Mouse (Mus musculus): Measurements from ENCODE around the gene Ebf1. TPM values are rescaled to one million over a fixed set of nuclear protein-coding genes. Genes with fewer than 3 reads are reported as not detected.
A peak's percentile ranks its signal among the peaks of the same experiment; 100 is the strongest.

Ebf1 gene
- polyA plus RNA-seq, 1 experiment: 188 TPM

DNA sequence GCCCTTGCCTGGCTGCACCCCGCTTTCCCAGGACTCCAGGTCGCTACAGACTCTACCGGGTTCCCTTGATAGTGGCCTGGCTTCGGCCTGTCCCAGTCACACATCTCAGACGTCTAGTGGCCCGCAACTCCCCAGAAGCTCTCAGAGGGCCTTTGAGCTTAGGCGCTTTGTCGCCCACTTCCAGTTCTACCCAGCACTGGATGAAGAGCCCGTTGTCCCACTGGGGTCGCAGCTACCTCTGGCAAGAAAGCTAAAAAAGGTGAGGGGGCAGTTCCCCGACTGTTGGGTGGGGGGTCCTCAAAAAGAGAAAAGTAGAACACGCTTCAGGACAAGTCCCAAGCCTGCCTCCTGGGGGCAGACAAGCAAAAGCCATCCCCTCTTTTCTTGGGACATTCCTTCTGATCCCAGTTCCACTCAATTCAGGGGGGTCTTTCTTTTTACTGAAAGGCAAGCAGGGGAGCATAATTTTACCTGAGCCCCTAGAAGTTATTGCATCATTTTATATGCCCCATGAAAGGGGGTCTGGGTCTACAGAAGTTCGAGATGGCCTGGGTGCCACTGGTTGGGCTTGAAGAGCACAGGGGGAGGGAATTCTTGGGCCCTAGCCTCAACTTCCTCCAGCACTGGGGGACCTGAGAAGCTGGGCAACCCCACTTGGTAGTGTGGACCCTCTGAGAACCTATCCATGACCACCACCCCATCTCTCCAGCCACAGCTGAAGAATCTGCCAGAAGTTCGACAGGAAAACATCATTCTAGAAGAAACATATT is 3.5 kb upstream of the Ebf1 start:
- peak overlapping the region; percentile 43 for H3K4me3 ChIP-seq (replicated peaks; ENCODE audit: control insufficient read depth, low read depth, low read length)
- H3K27ac ChIP-seq (ENCODE audit: control insufficient read depth, insufficient read depth, low read depth, low read length, poor library complexity): peak overlapping the region; percentile 34
- WGBS: 12% methylated on average over 14 of the region's 14 CpGs
- H3K4me1 ChIP-seq (ENCODE audit: control insufficient read depth, insufficient read depth, low read length): peaks cover 1% of the 10 kb centered on the region
- TF ChIP-seq POLR2A (IDR thresholded peaks at IDR 0.05; ENCODE audit: borderline replicate concordance, control insufficient read depth, low read depth, low read length) (no peak), CTCF (IDR thresholded peaks at IDR 0.05; ENCODE audit: control insufficient read depth, insufficient read depth, low read length) (no peak)

DNA sequence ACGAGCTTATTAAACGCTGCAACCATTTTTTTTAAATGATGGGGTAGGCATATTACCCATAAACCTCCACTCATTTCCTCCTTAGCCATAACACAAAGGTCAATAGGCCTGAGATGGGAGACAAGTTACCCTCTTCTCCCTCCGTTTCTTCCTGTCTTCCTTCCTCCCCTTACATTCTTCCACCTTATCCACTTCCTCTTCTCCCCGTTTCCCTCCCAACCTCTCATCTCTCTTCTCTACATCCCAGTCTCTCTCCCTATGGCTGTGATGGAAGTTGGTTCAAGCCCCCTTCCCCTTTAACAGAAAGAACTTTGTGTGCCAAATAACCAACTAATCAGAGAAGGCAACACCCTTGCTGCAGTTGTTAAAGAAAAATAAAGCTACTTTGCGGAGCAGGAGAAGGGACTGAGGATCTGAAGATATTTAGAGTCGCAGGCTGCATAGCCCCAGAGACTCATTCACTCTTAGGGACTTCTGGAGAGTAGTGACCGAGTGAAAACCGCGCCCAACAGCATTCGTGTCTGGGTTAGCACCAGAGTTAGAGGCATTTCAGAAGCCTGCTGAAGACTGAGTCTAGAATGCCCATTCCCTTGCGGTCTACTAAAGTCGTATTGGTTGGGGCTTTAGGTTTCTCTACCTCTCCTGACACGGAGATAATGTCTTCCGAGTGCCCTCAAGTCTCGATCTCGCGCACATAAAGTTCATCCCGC is 884 bp upstream of the Ebf1 start:
- peak overlapping the region; percentile 70; the same call in 1 of the 2 replicates for H3K27ac ChIP-seq (ENCODE audit: control insufficient read depth, insufficient read depth, low read depth, low read length, poor library complexity)
- peak overlapping the region; percentile 78 for H3K4me3 ChIP-seq (replicated peaks; ENCODE audit: control insufficient read depth, low read depth, low read length)
- WGBS: 12% methylated on average over 18 of the region's 18 CpGs
- TF ChIP-seq CTCF (IDR thresholded peaks at IDR 0.05; ENCODE audit: control insufficient read depth, insufficient read depth, low read length) (no peak), POLR2A (IDR thresholded peaks at IDR 0.05; ENCODE audit: borderline replicate concordance, control insufficient read depth, low read depth, low read length) (no peak)
- H3K4me1 ChIP-seq (ENCODE audit: control insufficient read depth, insufficient read depth, low read length): peaks cover 1% of the 10 kb centered on the region

DNA sequence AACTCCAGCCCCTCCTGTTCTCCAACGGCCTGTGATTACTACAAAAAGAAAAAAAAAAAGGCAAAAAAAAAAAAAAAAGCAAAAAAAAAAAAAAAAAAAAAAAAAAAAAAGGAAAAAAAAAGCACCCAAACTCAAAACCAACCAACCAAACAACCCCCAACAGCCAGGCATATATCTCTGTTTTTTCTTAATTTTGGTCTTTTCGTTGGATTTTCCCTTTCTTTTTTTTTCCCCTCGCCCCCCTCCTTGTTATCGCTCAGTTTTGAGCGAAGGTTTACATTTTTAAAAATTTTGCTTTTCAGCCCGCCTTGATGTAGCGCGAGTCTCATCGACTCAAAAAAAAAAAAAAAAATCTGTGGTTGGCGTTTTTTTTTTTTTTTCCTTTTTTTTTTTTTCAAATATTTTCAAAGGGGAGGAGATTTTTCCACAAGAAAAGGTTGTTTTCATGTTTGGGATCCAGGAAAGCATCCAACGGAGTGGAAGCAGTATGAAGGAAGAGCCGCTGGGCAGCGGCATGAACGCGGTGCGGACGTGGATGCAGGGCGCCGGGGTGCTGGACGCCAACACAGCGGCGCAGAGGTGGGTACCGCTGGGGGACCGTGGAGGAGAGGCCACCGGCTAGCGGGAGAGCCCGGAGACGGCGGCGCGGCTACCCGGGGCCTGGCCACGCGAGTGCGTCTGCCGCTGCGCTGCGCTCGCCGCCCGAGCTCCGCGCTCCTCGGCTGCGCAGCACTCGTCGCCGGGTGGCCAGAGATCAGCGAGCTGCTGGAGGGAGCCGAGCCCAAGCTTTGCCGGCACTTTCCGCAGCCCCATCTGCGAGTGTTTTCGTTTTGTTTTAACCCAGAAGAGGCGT is 843 bp downstream of the Ebf1 start:
- peak overlapping the region; percentile 69 for H3K4me3 ChIP-seq (replicated peaks; ENCODE audit: control insufficient read depth, low read depth, low read length)
- H3K27ac ChIP-seq (ENCODE audit: control insufficient read depth, insufficient read depth, low read depth, low read length, poor library complexity): peak overlapping the region; percentile 93
- TF ChIP-seq CTCF (IDR thresholded peaks at IDR 0.05; ENCODE audit: control insufficient read depth, insufficient read depth, low read length): no peak
- TF ChIP-seq POLR2A (IDR thresholded peaks at IDR 0.05; ENCODE audit: borderline replicate concordance, control insufficient read depth, low read depth, low read length): peak; percentile 4; the same call in 1 of the 2 replicates
- no peaks in the 10 kb centered on the region for H3K4me1 ChIP-seq (ENCODE audit: control insufficient read depth, insufficient read depth, low read length)
- WGBS: 1% methylated on average over 53 of the region's 55 CpGs

DNA sequence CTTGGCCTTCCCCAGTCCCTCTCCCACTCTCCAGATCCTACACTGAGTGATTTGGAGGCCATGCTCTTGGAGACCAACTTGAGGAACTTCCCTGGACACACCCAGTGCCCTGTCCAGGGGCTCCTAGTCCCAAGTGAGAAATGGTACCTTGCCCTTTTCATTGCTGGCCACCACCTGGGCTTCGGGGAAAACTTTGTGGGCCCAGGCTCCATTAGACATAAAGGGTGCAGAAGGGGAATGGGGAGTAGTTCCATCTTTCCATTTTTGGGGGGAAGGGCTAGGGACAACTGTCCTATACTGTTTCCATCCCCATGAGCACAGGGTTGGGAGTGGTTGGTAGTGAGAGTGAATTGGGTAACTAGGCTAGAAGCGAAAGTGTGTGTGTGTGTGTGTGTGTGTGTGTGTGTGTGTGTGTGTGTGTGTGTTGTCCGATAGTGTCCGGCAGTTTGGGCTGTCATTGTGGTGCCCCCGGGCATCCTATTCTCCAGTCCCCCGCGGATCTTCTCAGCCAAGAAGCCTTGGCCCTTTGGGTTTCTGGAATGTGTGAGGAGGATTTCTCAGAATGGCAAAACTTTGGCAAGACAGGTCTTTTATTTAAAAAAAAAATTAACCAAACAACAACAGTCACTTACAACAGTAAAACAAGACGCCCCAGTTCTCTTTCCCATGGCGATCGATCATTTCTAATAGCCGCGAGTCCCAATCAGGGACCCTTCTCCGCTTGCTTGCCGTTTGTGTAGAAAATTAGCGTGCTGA is 2.2 kb downstream of the Ebf1 start:
- Histone ChIP-seq H3K4me1 (ENCODE audit: control insufficient read depth, insufficient read depth, low read length) (no peaks in the 10 kb centered on the region), H3K4me3 (replicated peaks; ENCODE audit: control insufficient read depth, low read depth, low read length) (peak overlapping the region; percentile 64), H3K27ac (ENCODE audit: control insufficient read depth, insufficient read depth, low read depth, low read length, poor library complexity) (peak overlapping the region; percentile 56)
- TF ChIP-seq POLR2A (IDR thresholded peaks at IDR 0.05; ENCODE audit: borderline replicate concordance, control insufficient read depth, low read depth, low read length): no peak
- TF ChIP-seq CTCF (IDR thresholded peaks at IDR 0.05; ENCODE audit: control insufficient read depth, insufficient read depth, low read length): no peak
- 6% methylated on average over 15 of the region's 15 CpGs for WGBS

DNA sequence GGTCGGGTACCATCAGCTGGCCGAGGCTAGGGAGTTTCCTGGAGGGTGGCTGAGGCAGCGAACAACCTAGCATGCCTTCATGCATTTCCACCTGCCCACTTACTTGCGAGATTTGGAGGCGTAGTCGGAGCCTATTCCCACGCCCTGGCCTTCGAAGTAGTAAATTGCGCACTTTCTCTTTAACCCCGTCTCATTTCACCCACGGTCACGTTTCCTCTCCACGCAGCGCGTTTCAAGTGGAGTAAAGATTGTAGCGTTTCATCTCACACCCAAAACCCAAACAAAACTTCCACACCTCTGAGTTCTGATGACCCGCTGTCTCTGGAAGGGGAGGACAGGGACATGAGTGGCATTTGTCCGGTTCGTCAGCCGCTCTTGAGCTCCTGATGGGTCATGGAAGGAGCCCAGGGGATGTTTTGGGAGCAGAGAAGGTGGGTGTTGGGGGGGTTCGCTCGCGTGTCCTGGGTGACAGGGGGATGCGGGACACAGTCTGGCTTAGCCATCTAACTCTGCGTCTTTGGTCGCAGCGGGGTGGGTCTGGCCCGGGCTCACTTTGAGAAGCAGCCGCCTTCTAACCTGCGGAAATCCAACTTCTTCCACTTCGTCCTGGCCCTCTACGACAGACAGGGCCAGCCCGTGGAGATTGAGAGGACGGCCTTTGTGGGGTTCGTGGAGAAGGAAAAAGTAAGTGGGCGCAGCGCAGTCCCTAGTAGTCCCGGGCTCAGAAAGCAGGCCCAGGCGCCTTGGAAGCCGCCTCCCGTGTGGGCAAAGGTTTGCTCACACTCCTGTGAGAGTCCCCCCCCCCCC is 3.0 kb downstream of the Ebf1 start:
- peak overlapping the region; percentile 35 for H3K27ac ChIP-seq (ENCODE audit: control insufficient read depth, insufficient read depth, low read depth, low read length, poor library complexity)
- TF ChIP-seq POLR2A (IDR thresholded peaks at IDR 0.05; ENCODE audit: borderline replicate concordance, control insufficient read depth, low read depth, low read length) (no peak), CTCF (IDR thresholded peaks at IDR 0.05; ENCODE audit: control insufficient read depth, insufficient read depth, low read length) (no peak)
- peak overlapping the region; percentile 64 for H3K4me3 ChIP-seq (replicated peaks; ENCODE audit: control insufficient read depth, low read depth, low read length)

DNA sequence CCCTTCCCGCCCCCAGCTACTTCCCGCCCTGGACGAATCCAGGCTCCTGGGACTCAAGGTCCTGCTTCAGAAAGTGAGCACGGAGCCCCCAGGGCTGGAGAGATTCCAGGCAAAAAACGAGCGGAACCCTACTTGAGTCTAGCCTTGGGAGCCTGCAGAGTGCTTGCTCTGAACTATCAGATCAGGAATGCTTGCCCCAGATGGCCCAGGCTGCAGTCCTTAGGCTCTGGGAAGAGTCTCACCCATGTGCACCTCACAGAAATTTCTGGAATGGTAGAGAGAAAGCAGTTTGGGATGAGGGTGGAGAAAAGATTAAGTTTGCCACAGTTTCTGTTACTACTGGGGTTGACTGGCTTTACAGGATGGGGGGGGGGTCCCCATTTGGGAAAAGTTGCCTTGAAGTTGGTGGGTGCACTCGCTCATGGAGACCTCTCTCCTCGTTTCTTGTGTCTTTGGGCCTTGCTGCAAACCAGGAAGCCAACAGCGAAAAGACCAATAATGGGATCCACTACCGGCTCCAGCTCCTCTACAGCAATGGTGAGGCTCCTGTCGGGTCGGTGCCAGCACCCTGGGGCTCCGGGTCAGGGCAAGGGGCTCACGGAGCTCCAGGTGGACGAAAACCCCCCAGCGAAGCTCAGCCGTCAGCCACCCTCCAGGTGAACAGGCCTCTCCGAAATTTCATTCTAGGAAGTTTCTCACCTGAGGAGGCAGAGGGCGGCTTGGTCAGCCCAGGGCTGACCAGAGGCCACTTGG is 3.8 kb downstream of the Ebf1 start:
- WGBS: 56% methylated on average over 19 of the region's 19 CpGs
- no peak for TF ChIP-seq POLR2A (IDR thresholded peaks at IDR 0.05; ENCODE audit: borderline replicate concordance, control insufficient read depth, low read depth, low read length)
- no peak for TF ChIP-seq CTCF (IDR thresholded peaks at IDR 0.05; ENCODE audit: control insufficient read depth, insufficient read depth, low read length)
- Histone ChIP-seq H3K27ac (ENCODE audit: control insufficient read depth, insufficient read depth, low read depth, low read length, poor library complexity) (no peak overlapping the region), H3K4me1 (ENCODE audit: control insufficient read depth, insufficient read depth, low read length) (no peaks in the 10 kb centered on the region), H3K4me3 (replicated peaks; ENCODE audit: control insufficient read depth, low read depth, low read length) (no peak overlapping the region)

More for the DNA sequence above, 3.0 kb downstream of the Ebf1 start:
- no peaks in the 10 kb centered on the region for H3K4me1 ChIP-seq (ENCODE audit: control insufficient read depth, insufficient read depth, low read length)
- WGBS: 11% methylated on average over 41 of the region's 41 CpGs

Data from bone marrow, adult 2 months (tissue).